Mouse (Mus musculus) hindlimb bud, embryonic 11.5 days (tissue): ENCODE data around the gene Dnajc12.
A peak's percentile ranks its signal among the peaks of the same experiment; 100 is the strongest.
"Not testable (repeated sequence)": the region's sequence is repeated elsewhere in the genome, so short reads cannot be mapped to it uniquely, and the experiment has no call there.

ENCODE experiments used
- DNase-seq: peaks from one replicate; pipeline ENCODE4 v3.0.0-alpha.2; 2012; ENCODE audit warnings: low read depth, low spot score; ENCODE audit errors: extremely low spot score

Dnajc12 gene

GRCm38 (mm10) chr10:63385897-63386296 lies 3.7 kb downstream of the Dnajc12 start:
- not testable (repeated sequence) for DNase-seq

- no peak for DNase-seq
These were observed 4.2 kb downstream of the Dnajc12 start for GRCm38 (mm10) chr10:63386444-63386843.

- no peak for DNase-seq
These were observed 4.7 kb downstream of the Dnajc12 start for GRCm38 (mm10) chr10:63386991-63387390.

- no peak for DNase-seq
These were observed 6.7 kb downstream of the Dnajc12 start for GRCm38 (mm10) chr10:63388948-63389347.

DNA sequence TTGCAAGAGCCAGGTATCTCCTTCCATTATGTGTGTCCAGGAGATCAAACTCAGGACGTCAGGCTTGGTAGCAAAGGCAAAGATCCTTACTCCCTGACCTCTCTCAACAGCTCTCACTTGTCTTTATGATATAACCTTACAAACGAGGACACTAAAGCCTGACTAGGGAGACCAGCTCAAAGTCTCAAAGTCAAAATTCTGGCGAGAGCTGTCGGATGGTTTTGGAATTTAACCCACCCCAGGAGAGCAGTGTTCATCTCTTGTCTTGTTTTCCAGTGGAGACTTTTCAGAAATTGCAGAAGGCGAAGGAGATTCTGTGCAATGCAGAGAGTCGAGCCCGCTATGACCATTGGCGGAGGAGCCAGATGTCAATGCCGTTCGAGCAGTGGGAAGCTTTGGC lies 14.7 kb downstream of the Dnajc12 start:
- no peak for DNase-seq

GRCm38 (mm10) chr10:63402731-63403504 lies 20.7 kb downstream of the Dnajc12 start:
- DNase-seq, result no peak

GRCm38 (mm10) chr10:63403636-63404035 lies 21.4 kb downstream of the Dnajc12 start:
- no peak for DNase-seq

DNA sequence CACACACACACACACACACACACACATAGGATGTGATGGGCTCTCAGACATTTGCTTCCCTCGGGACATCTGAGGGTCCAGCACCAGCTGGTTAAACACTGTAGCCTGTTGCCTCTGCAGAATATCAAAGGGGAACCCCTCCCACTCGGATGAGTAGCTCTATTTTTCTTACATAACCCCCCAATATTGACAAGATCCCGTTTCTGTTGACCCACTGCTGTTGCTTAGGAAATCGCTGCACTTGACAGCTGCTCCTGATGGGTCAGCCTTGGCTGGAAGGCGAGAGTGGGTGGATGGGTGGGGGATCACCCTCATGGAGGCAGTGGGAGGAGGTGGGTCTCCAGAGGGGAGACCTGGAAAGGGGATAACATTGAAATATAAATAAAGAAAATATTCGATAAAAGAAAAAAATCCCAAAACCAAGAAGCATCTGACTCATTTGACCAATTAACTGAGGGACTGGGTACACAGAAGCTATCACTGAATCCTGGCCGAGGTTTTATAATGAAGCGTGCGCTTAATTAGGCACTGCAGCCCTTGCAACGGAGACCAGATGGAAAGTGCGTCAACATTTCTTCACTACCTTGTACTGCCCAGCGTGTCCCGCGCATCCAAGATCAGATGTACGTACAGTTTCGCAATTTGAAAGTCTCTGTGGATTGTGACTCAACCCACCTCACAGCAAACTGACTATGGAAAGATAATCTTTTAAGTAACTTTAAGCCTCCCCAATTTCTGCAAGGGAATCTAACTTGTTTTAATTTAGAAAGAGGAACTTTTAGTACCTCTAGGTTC lies 28.1 kb downstream of the Dnajc12 start:
- no peak for DNase-seq

GRCm38 (mm10) chr10:63411674-63412073 lies 29.4 kb downstream of the Dnajc12 start:
- DNase-seq, result not testable (repeated sequence)

- no peak for DNase-seq
These were observed 30.5 kb downstream of the Dnajc12 start for GRCm38 (mm10) chr10:63412756-63413155.

GRCm38 (mm10) chr10:63415287-63415686 lies 33.0 kb downstream of the Dnajc12 start:
- DNase-seq, result no peak

- no peak for DNase-seq
These were observed 33.6 kb downstream of the Dnajc12 start for GRCm38 (mm10) chr10:63415850-63416249.

DNA sequence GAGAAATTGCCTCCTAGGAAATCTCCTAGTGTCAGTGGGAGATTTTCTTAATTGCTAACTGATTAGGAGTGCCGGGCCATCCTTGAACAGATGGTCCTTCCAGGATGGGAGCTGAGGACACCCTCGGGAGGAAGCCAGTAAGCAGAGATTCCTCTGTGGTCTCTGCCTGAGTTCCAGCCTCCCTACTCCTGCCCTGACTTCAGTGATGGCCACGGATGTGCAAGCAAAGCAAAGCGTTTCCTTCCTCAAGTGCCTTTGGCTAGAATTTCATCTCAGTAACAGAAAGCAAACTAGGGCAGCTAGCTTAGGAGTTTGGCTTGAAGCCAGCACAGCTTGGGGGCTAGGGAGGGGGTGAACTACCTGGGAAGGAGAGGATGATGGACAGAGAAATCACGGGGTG lies 34.8 kb downstream of the Dnajc12 start:
- DNase-seq, result no peak

GRCm38 (mm10) chr10:63421739-63422735 lies 39.8 kb downstream of the Dnajc12 start, which contains the start of gene Gm7075:
Gene Gm7075, minus strand, starts transcription at chr10:63421789.
- DNase-seq, result no peak

DNA sequence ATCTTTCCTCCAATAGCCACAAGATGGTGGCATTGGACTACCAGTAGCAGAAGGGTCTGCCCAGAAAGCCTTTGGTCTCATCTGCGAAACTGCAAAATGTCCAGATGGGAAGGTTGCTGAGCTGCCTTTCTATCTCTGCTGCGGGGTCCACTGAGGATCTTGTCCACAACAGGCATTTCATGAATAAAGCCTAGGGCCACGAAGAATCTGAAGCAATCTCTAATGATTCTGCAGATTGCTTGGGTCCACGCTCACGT lies 40.4 kb downstream of the Dnajc12 start:
- no peak for DNase-seq

- no peak for DNase-seq
These were observed 41.6 kb downstream of the Dnajc12 start for GRCm38 (mm10) chr10:63423591-63424474.

GRCm38 (mm10) chr10:63424475-63424814 lies 42.2 kb downstream of the Dnajc12 start:
- DNase-seq, result no peak

- no peak for DNase-seq
These were observed 44.9 kb downstream of the Dnajc12 start for GRCm38 (mm10) chr10:63427146-63427545.

- DNase-seq, result no peak
These were observed 46.2 kb downstream of the Dnajc12 start for GRCm38 (mm10) chr10:63428243-63429022.

- peak; percentile 30 for DNase-seq
These were observed 46.7 kb downstream of the Dnajc12 start for GRCm38 (mm10) chr10:63429023-63429340.
